Comparison of ENCODE assay signal across 1 mouse cellular context in genomic region chr4:45530662-45531542, GRCm38 (mm10).
A peak's percentile ranks its signal among the peaks of the same experiment; 100 is the strongest.
TF ChIP-seq lines count a peak whose summit lies in the region.

No protein-coding gene starts in this region.

TF ChIP-seq in CH12.LX, 34 proteins besides CTCF, POLR2A, EP300 and RAD21 (continued from another document):
- TF ChIP-seq MAX (IDR thresholded peaks at IDR 0.05; ENCODE audit: low read length) (no peak; the same call in 1 of the 2 replicates), KAT2A (IDR thresholded peaks at IDR 0.05; ENCODE audit: insufficient replicate concordance, low read length) (0 out of 2 replicates have a peak, but pooled peaks have one; percentile 9), MAFK (IDR thresholded peaks at IDR 0.05; ENCODE audit: insufficient replicate concordance, low read length) (no peak), SIN3A (IDR thresholded peaks at IDR 0.05; ENCODE audit: low read length) (peak; percentile 98), TBP (conservative IDR thresholded peaks at IDR 0.05; ENCODE audit: low read depth, low read length) (peak; percentile 80), JUN (IDR thresholded peaks at IDR 0.05; ENCODE audit: insufficient read depth, low read depth, low read length) (no peak), ZNF384 (IDR thresholded peaks at IDR 0.05; ENCODE audit: low read depth, low read length) (no peak), BHLHE40 (IDR thresholded peaks at IDR 0.05; ENCODE audit: low read depth, low read length) (peak; percentile 94), ETS1 (conservative IDR thresholded peaks at IDR 0.05; ENCODE audit: low read depth, low read length) (peak; percentile 70; the same call in 1 of the 2 replicates), NRF1 (IDR thresholded peaks at IDR 0.05; ENCODE audit: low read depth, low read length) (peak; percentile 41; the same call in 1 of the 2 replicates), JUND (conservative IDR thresholded peaks at IDR 0.05; ENCODE audit: low read depth, low read length) (no peak), NELFE (IDR thresholded peaks at IDR 0.05; ENCODE audit: low read depth, low read length) (peak; percentile 71), MYC (IDR thresholded peaks at IDR 0.05; ENCODE audit: low read depth, low read length) (no peak), CHD1 (IDR thresholded peaks at IDR 0.05; ENCODE audit: low read depth, low read length) (peak; percentile 46; the same call in 1 of the 2 replicates), POLR2AphosphoS2 (IDR thresholded peaks at IDR 0.05; ENCODE audit: low read depth, low read length) (no peak; the same call in 1 of the 2 replicates)
